26 mouse cellular contexts compared by ENCODE assay signal in the genomic region with DNA sequence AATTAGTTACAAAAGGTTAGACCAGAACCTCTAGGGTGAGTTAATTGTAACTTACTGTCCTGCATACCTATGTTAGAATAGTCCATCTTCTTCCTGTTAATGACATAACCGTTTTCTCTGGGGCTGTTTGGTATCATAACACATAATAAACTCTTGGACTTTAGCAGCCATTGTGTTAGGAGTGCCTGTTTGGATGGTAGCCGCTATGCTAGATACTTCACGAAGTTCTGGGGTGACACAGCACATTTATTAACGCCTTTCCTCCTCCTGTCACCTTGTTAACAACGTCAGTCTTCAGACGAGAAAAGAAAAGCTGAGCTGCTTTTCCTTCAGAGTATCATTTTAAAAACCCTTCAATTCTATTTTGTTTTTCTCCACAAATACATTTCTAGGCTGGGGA. TPM values are rescaled to one million over a fixed set of nuclear protein-coding genes. Genes with fewer than 3 reads are reported as not detected.
A peak's percentile ranks its signal among the peaks of the same experiment; 100 is the strongest.
DNase-seq lines count a peak whose midpoint lies in the region; ATAC-seq and TF ChIP-seq lines count a peak whose summit lies in the region.
"Had no signal": no experiment of that assay in that cellular context is flagged by ENCODE, and none has a peak within 500 bp of the region (broad histone marks: within the 10 kb centered on the region; RNA-seq: fewer than 3 reads in every experiment).

No protein-coding gene starts in this region.

- H3K27me3 ChIP-seq in kidney, adult 2 months (replicated peaks; ENCODE audit: control insufficient read depth, insufficient read depth, low read length) = no peaks in the 10 kb centered on the region
- no peaks in the 10 kb centered on the region for H3K27me3 ChIP-seq in intestine, postnatal 0 days (replicated peaks; ENCODE audit: control insufficient read depth, insufficient read depth, low read length)
- H3K27me3 ChIP-seq: embryonic facial prominence, embryonic 13.5 days; forebrain, embryonic 12.5 days; hindbrain, embryonic 12.5 days; limb, embryonic 15.5 days; lung, embryonic 15.5 days; megakaryocyte, embryonic 14.5 days; midbrain, embryonic 12.5 days; neural tube, embryonic 13.5 days had no signal

- no peak for TF ChIP-seq CTCF in kidney, adult 2 months (conservative IDR thresholded peaks at IDR 0.05; ENCODE audit: insufficient read depth, insufficient read length, low read depth, low read length)
- no peak for TF ChIP-seq CTCF in intestine, postnatal 0 days (IDR thresholded peaks at IDR 0.05; ENCODE audit: low read depth)

- TF ChIP-seq POLR2A in kidney, adult 2 months (IDR thresholded peaks at IDR 0.05; ENCODE audit: low read depth, low read length) = no peak

- peak overlapping the region; percentile 17; the same call in 1 of the 2 replicates for H3K27ac ChIP-seq in kidney, adult 2 months (ENCODE audit: insufficient read depth, low read depth, low read length)
- peak overlapping the region; percentile 35; the same call in 1 of the 2 replicates for H3K27ac ChIP-seq in intestine, postnatal 0 days (ENCODE audit: low read depth, low read length)
- H3K27ac ChIP-seq: embryonic facial prominence, embryonic 13.5 days; forebrain, embryonic 12.5 days; hindbrain, embryonic 12.5 days; limb, embryonic 10.5 days; limb, embryonic 15.5 days; lung, embryonic 15.5 days; midbrain, embryonic 12.5 days; neural tube, embryonic 13.5 days had no signal

- DNase-seq in kidney, adult 2 months = no peak
- no peak for DNase-seq in kidney, postnatal 4 days
- DNase-seq in c-Kit-negative CD71-positive TER-119-positive erythroid progenitor cells, embryonic 14.5 days (ENCODE audit: low read depth, low spot score) = peak; percentile 36
- no peak for DNase-seq in heart, postnatal 4 days
- DNase-seq: adrenal gland, postnatal 25 days; cerebellum, adult 18-20 months; cerebellum, postnatal 10 days; embryo, embryonic 11 days; forebrain, postnatal 0 days; kidney, adult 8-10 months; kidney, postnatal 10 days; layer of hippocampus, adult 9-11 months; right cerebral cortex, postnatal 4 days had no signal

- peaks cover 6% of the 10 kb centered on the region for H3K4me1 ChIP-seq in kidney, adult 2 months (ENCODE audit: control insufficient read depth, insufficient read depth, low read length)
- H3K4me1 ChIP-seq in intestine, postnatal 0 days (replicated peaks; ENCODE audit: control insufficient read depth, insufficient read depth, low read length) = no peaks in the 10 kb centered on the region
- H3K4me1 ChIP-seq: embryonic facial prominence, embryonic 13.5 days; forebrain, embryonic 12.5 days; hindbrain, embryonic 12.5 days; limb, embryonic 10.5 days; limb, embryonic 15.5 days; lung, embryonic 15.5 days; midbrain, embryonic 12.5 days had no signal

- 53% methylated on average over 6 of the region's 6 CpGs for WGBS in kidney, adult 2 months
- 51% methylated on average over 6 of the region's 6 CpGs for WGBS in intestine, postnatal 0 days

- peak; percentile 90 for ATAC-seq in intestine, postnatal 0 days
- 0 out of 2 replicates have a peak, but pooled peaks have one; percentile 12 for ATAC-seq in megakaryocyte, adult 5-6 weeks (ENCODE audit: poor library complexity, severe bottlenecking)
- no peak for ATAC-seq in activated CD4-positive, CD25-positive, alpha-beta regulatory T cell, adult 4 months
- ATAC-seq: forebrain, postnatal 0 days had no signal

- no peak overlapping the region for H3K9ac ChIP-seq in intestine, postnatal 0 days (ENCODE audit: low read depth, low read length)
- H3K9ac ChIP-seq: embryonic facial prominence, embryonic 13.5 days; forebrain, embryonic 12.5 days; forebrain, postnatal 0 days; hindbrain, embryonic 12.5 days; limb, embryonic 15.5 days; lung, embryonic 15.5 days; midbrain, embryonic 12.5 days; neural tube, embryonic 13.5 days had no signal

- no peaks in the 10 kb centered on the region; the same call in 1 of the 2 replicates for H3K36me3 ChIP-seq in kidney, adult 2 months (ENCODE audit: control insufficient read depth, insufficient read depth, low read length)
- peaks cover 4% of the 10 kb centered on the region; the same call in 1 of the 2 replicates for H3K36me3 ChIP-seq in intestine, postnatal 0 days (ENCODE audit: control insufficient read depth, insufficient read depth)
- H3K36me3 ChIP-seq: embryonic facial prominence, embryonic 13.5 days; forebrain, embryonic 12.5 days; hindbrain, embryonic 12.5 days; lung, embryonic 15.5 days; midbrain, embryonic 12.5 days had no signal

- H3K4me2 ChIP-seq in intestine, postnatal 0 days (replicated peaks; ENCODE audit: low read depth) = 0 out of 2 replicates have a peak overlapping the region, but pooled peaks have one; percentile 6
- H3K4me2 ChIP-seq: embryonic facial prominence, embryonic 13.5 days; forebrain, embryonic 12.5 days; hindbrain, embryonic 12.5 days; limb, embryonic 15.5 days; lung, embryonic 15.5 days; midbrain, embryonic 12.5 days; neural tube, embryonic 13.5 days had no signal

- no peak overlapping the region for H3K4me3 ChIP-seq in kidney, adult 2 months (ENCODE audit: insufficient read depth, low read depth, low read length)
- no peak overlapping the region for H3K4me3 ChIP-seq in intestine, postnatal 0 days (ENCODE audit: low read depth, low read length)
- H3K4me3 ChIP-seq: embryonic facial prominence, embryonic 13.5 days; erythroblast, embryonic 14.5 days; forebrain, embryonic 12.5 days; hindbrain, embryonic 12.5 days; limb, embryonic 10.5 days; limb, embryonic 15.5 days; lung, embryonic 15.5 days; megakaryocyte, embryonic 14.5 days; midbrain, embryonic 12.5 days; neural tube, embryonic 13.5 days had no signal

- H3K9me3 ChIP-seq in intestine, postnatal 0 days (ENCODE audit: control insufficient read depth) = no peaks in the 10 kb centered on the region
- H3K9me3 ChIP-seq: embryonic facial prominence, embryonic 13.5 days; forebrain, embryonic 12.5 days; hindbrain, embryonic 12.5 days; limb, embryonic 10.5 days; limb, embryonic 15.5 days; lung, embryonic 15.5 days; megakaryocyte, embryonic 14.5 days; midbrain, embryonic 12.5 days; neural tube, embryonic 13.5 days had no signal

RNA-seq across cellular contexts. Expression of a gene that starts 59.3 kb away (rescaled TPM):
- 37.9 and 47.2 TPM in 2 replicates for polyA plus RNA-seq in kidney, adult 2 months (2012; rRNA removed)
- 40.3 and 46.4 TPM in 2 replicates for polyA plus RNA-seq in intestine, postnatal 0 days (2015; fragmentation: Nextera tagmentation; extraction: Ambion mirVana)
- 265 and 303 TPM in 2 replicates for total RNA-seq in megakaryocyte, adult 5-6 weeks (2015)
- 129 and 148 TPM in 2 replicates for total RNA-seq in megakaryocyte, adult 5-6 weeks (2017)
- 10 to 100 TPM; 57.2 to 58.4 TPM for total RNA-seq in heart, postnatal 4 days (2021)
- 100 to 1,000 TPM; 135 to 188 TPM for polyA plus RNA-seq in activated CD4-positive, CD25-positive, alpha-beta regulatory T cell, adult 4 months (2017; shearing (Covaris generic))
